Mouse (Mus musculus) liver, embryonic 16.5 days (tissue): Measurements from ENCODE around the gene Kif6. TPM values are rescaled to one million over a fixed set of nuclear protein-coding genes. Genes with fewer than 3 reads are reported as not detected.

ENCODE experiments used
- ATAC-seq: fragments of 200-750 bp; cut with Nextera tagmentation; 2 replicates; pipeline ENCODE4 v1.8.0; 2017; ENCODE audit warnings: low read depth, mild to moderate bottlenecking, moderate number of reproducible peaks, moderate library complexity
- H3K27ac ChIP-seq: fragments of 300-500 bp; sonication (generic); 2 replicates; pipeline ENCODE4 v1.5.1; 2014; ENCODE audit warnings: mild to moderate bottlenecking, low read length
- H3K27me3 ChIP-seq: fragments of 300-500 bp; sonication (generic); 2 replicates; pipeline ENCODE4 v1.6.1; 2014; ENCODE audit warnings: low read depth, low read length, mixed read lengths; ENCODE audit not compliant: control insufficient read depth, insufficient read depth
- H3K36me3 ChIP-seq: fragments of 300-500 bp; sonication (generic); 2 replicates; pipeline ENCODE4 v1.6.1; 2014; ENCODE audit warnings: mild to moderate bottlenecking; ENCODE audit not compliant: control insufficient read depth, insufficient read depth
- H3K4me1 ChIP-seq: fragments of 300-500 bp; sonication (generic); 2 replicates; pipeline ENCODE4 v1.6.1; 2014; ENCODE audit warnings: low read depth, low read length, mixed read lengths; ENCODE audit not compliant: control insufficient read depth
- H3K4me2 ChIP-seq: fragments of 300-500 bp; sonication (generic); 2 replicates; pipeline ENCODE4 v1.6.1; 2014; ENCODE audit warnings: low read depth, low read length, mixed read lengths
- H3K4me3 ChIP-seq: fragments of 300-500 bp; sonication (generic); 2 replicates; pipeline ENCODE4 v1.5.1; 2014; ENCODE audit warnings: low read depth, mild to moderate bottlenecking, low read length
- H3K9ac ChIP-seq: fragments of 300-500 bp; sonication (generic); 2 replicates; pipeline ENCODE4 v1.6.1; 2014; ENCODE audit warnings: low read depth, low read length
- H3K9me3 ChIP-seq: fragments of 300-500 bp; sonication (generic); replicated peaks from 2 replicates; pipeline ENCODE4 v1.6.1; 2016; ENCODE audit warnings: low read length; ENCODE audit not compliant: control insufficient read depth
- WGBS: fragments of 180-500 bp; shearing (Covaris S2); extraction: QIAGEN DNeasy Blood & Tissue Kit; methylation state at CpG from one replicate; pipeline ENCODE4 v1.1.7; 2014; ENCODE audit not compliant: insufficient replicate concordance; 5-methylcytosine and 5-hydroxymethylcytosine counted together
- polyA plus RNA-seq: library from polyadenylated mRNA; unstranded; fragments of >200 nt; fragmentation: Nextera tagmentation; extraction: Ambion mirVana; gene quantifications from 2 replicates; pipeline ENCODE4 v1.2.1, GENCODE M21; 2015

Gene Kif6
- polyA plus RNA-seq, 1 experiment from 2014 or later, result 0.11 TPM

GRCm38 (mm10) chr17:49756862-49757261 is 141.9 kb downstream of the Kif6 start:
- 74% methylated on average over 19 of the region's 19 CpGs for WGBS
- Histone ChIP-seq H3K9me3 (no peaks in the 10 kb centered on the region), H3K4me3 (no peak overlapping the region), H3K4me2 (no peak overlapping the region), H3K36me3 (no peaks in the 10 kb centered on the region), H3K27ac (no peak overlapping the region), H3K27me3 (no peaks in the 10 kb centered on the region), H3K9ac (no peak overlapping the region), H3K4me1 (no peaks in the 10 kb centered on the region)
- no peak for ATAC-seq

- H3K36me3 ChIP-seq, result no peaks in the 10 kb centered on the region
- no peak overlapping the region for H3K4me3 ChIP-seq
- no peaks in the 10 kb centered on the region for H3K27me3 ChIP-seq
- H3K4me1 ChIP-seq, result no peaks in the 10 kb centered on the region
- H3K4me2 ChIP-seq, result no peak overlapping the region
- H3K27ac ChIP-seq, result no peak overlapping the region
- no peaks in the 10 kb centered on the region for H3K9me3 ChIP-seq
- ATAC-seq, result no peak
- no peak overlapping the region for H3K9ac ChIP-seq
- WGBS, result 63% methylated on average over 4 of the region's 4 CpGs
These were observed 144.1 kb downstream of the Kif6 start for GRCm38 (mm10) chr17:49759047-49759446.

- Histone ChIP-seq H3K27me3 (no peaks in the 10 kb centered on the region), H3K4me2 (no peak overlapping the region), H3K9ac (no peak overlapping the region), H3K9me3 (no peaks in the 10 kb centered on the region), H3K4me1 (no peaks in the 10 kb centered on the region), H3K36me3 (no peaks in the 10 kb centered on the region), H3K4me3 (no peak overlapping the region), H3K27ac (no peak overlapping the region)
- WGBS, result 69% methylated on average over 11 of the region's 11 CpGs
- ATAC-seq, result no peak
These were observed 146.3 kb downstream of the Kif6 start for GRCm38 (mm10) chr17:49761260-49761659.

GRCm38 (mm10) chr17:49761838-49762237 is 146.9 kb downstream of the Kif6 start:
- Histone ChIP-seq H3K4me3 (no peak overlapping the region), H3K9ac (no peak overlapping the region), H3K27ac (no peak overlapping the region), H3K36me3 (no peaks in the 10 kb centered on the region), H3K27me3 (no peaks in the 10 kb centered on the region), H3K9me3 (no peaks in the 10 kb centered on the region), H3K4me1 (no peaks in the 10 kb centered on the region), H3K4me2 (no peak overlapping the region)
- no peak for ATAC-seq
- 55% methylated on average over 8 of the region's 8 CpGs for WGBS

- no peak overlapping the region for H3K9ac ChIP-seq
- H3K36me3 ChIP-seq, result no peaks in the 10 kb centered on the region
- 63% methylated on average over 6 of the region's 6 CpGs for WGBS
- H3K4me1 ChIP-seq, result no peaks in the 10 kb centered on the region
- no peak for ATAC-seq
- no peaks in the 10 kb centered on the region for H3K9me3 ChIP-seq
- no peak overlapping the region for H3K4me3 ChIP-seq
- H3K27ac ChIP-seq, result no peak overlapping the region
- H3K4me2 ChIP-seq, result no peak overlapping the region
- H3K27me3 ChIP-seq, result no peaks in the 10 kb centered on the region
These were observed 150.0 kb downstream of the Kif6 start for GRCm38 (mm10) chr17:49764963-49765362.

GRCm38 (mm10) chr17:49767717-49768370 is 152.9 kb downstream of the Kif6 start:
- Histone ChIP-seq H3K4me1 (no peaks in the 10 kb centered on the region), H3K4me3 (no peak overlapping the region), H3K9me3 (no peaks in the 10 kb centered on the region), H3K4me2 (no peak overlapping the region), H3K9ac (no peak overlapping the region), H3K27me3 (no peaks in the 10 kb centered on the region), H3K27ac (no peak overlapping the region), H3K36me3 (no peaks in the 10 kb centered on the region)
- WGBS, result 56% methylated on average over 10 of the region's 10 CpGs
- ATAC-seq, result no peak

- H3K9ac ChIP-seq, result no peak overlapping the region
- no peak for ATAC-seq
- no peak overlapping the region for H3K4me3 ChIP-seq
- WGBS, result 56% methylated on average over 10 of the region's 10 CpGs
- H3K36me3 ChIP-seq, result no peaks in the 10 kb centered on the region
- no peak overlapping the region for H3K27ac ChIP-seq
- no peaks in the 10 kb centered on the region for H3K27me3 ChIP-seq
- H3K9me3 ChIP-seq, result no peaks in the 10 kb centered on the region
- no peak overlapping the region for H3K4me2 ChIP-seq
- H3K4me1 ChIP-seq, result no peaks in the 10 kb centered on the region
These were observed 156.9 kb downstream of the Kif6 start for GRCm38 (mm10) chr17:49771703-49772315.

- Histone ChIP-seq H3K4me3 (no peak overlapping the region), H3K36me3 (no peaks in the 10 kb centered on the region), H3K27ac (no peak overlapping the region), H3K27me3 (no peaks in the 10 kb centered on the region), H3K4me1 (no peaks in the 10 kb centered on the region), H3K9me3 (no peaks in the 10 kb centered on the region), H3K4me2 (no peak overlapping the region), H3K9ac (no peak overlapping the region)
- 55% methylated on average over 13 of the region's 13 CpGs for WGBS
- ATAC-seq, result no peak
These were observed 162.3 kb downstream of the Kif6 start for GRCm38 (mm10) chr17:49777115-49777839.

- H3K4me3 ChIP-seq, result no peak overlapping the region
- no peaks in the 10 kb centered on the region for H3K27me3 ChIP-seq
- no peaks in the 10 kb centered on the region for H3K36me3 ChIP-seq
- H3K4me1 ChIP-seq, result no peaks in the 10 kb centered on the region
- WGBS, result 50% methylated on average over 4 of the region's 4 CpGs
- ATAC-seq, result no peak
- no peaks in the 10 kb centered on the region for H3K9me3 ChIP-seq
- H3K4me2 ChIP-seq, result no peak overlapping the region
- H3K9ac ChIP-seq, result no peak overlapping the region
- no peak overlapping the region for H3K27ac ChIP-seq
These were observed 164.1 kb downstream of the Kif6 start for GRCm38 (mm10) chr17:49779066-49779465.
